Mouse (Mus musculus): ENCODE measurements around the gene Scd3. TPM values are rescaled to one million over a fixed set of nuclear protein-coding genes. Genes with fewer than 3 reads are reported as not detected.
A peak's percentile ranks its signal among the peaks of the same experiment; 100 is the strongest.

Gene Scd3
- polyA plus RNA-seq, 1 experiment from 2014 or later = 0.97 TPM

DNA sequence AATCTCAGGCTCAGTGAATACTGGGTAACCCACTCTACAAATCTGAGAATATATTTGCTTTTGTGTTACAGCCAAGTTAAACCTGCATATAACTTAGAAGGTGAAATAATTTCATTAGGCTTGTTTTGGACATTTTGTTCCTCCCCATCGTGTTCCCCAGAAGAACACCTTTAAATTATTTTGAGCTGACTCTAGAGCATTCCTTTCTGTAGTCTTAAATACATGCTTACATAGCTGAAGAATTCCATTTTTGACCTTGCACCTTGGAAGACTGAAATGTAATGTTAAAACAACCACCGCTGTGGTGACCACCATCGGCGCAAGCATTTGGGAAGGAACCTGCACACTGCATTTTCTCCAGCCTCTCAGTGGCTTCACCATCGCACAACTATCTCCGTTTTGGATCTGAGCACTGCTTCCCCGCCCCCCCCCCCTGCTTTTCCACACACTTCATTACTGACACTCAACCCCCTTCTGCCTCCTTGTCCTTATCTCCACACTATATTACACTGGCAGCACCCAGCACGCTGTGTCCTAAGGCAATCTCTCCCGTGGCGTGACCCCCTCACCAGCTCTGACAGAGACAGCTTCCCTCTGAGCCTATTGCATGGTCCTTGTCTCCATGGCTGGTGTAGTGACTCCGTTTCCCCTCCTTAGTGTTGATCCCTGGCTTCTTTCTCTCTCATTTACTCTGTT, 84.5 kb downstream of the Scd3 start:
- no peaks in the 10 kb centered on the region for H3K9me3 ChIP-seq (ENCODE audit: control insufficient read depth, low read depth, low read length)
- no peak overlapping the region for H3K4me3 ChIP-seq (ENCODE audit: low read depth, low read length)
- ATAC-seq (ENCODE audit: insufficient number of reproducible peaks, insufficient read depth, low FRiP score, low read depth) = no peak
- H3K9ac ChIP-seq (replicated peaks; ENCODE audit: low read depth, low read length) = no peak overlapping the region
- H3K27me3 ChIP-seq (ENCODE audit: control insufficient read depth, insufficient read depth, low read length) = no peaks in the 10 kb centered on the region
- WGBS = 49% methylated on average over 11 of the region's 11 CpGs
- no peak overlapping the region for H3K27ac ChIP-seq (ENCODE audit: low read length)
- H3K4me2 ChIP-seq (replicated peaks; ENCODE audit: low read depth, low read length) = no peak overlapping the region
- H3K36me3 ChIP-seq (ENCODE audit: control insufficient read depth, insufficient read depth, low read length) = no peaks in the 10 kb centered on the region
- peaks cover 31% of the 10 kb centered on the region for H3K4me1 ChIP-seq (ENCODE audit: control insufficient read depth, insufficient read depth, low read length)

GRCm38 (mm10) chr19:44292083-44292482, 89.0 kb downstream of the Scd3 start:
- H3K4me1 ChIP-seq (ENCODE audit: control insufficient read depth, insufficient read depth, low read length) = peaks cover 28% of the 10 kb centered on the region

DNA sequence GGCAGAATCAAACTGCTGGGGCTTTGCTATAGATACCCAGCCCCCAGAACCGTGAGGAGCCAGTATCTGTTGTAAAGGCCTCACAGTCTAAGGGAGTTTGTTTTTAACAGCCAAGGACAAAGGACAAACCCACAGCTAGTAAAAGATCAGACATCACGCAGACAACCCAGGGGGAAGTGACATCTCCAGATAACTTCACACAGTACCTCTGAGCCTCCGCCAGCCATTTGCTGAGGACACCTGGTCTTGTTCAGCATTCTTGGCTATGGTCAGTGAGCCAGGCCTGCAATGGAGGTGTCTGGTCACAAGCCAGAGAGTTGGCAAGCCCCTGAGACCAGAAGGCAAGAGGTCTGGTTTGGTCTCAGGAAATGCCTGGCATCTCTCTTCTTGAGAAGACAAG, 89.4 kb downstream of the Scd3 start:
- Histone ChIP-seq H3K36me3 (ENCODE audit: control insufficient read depth, insufficient read depth, low read length) (peaks cover 14% of the 10 kb centered on the region), H3K4me2 (replicated peaks; ENCODE audit: low read depth, low read length) (peak overlapping the region; percentile 88), H3K27me3 (ENCODE audit: control insufficient read depth, insufficient read depth, low read length) (no peaks in the 10 kb centered on the region), H3K4me1 (ENCODE audit: control insufficient read depth, insufficient read depth, low read length) (peaks cover 30% of the 10 kb centered on the region), H3K9me3 (ENCODE audit: control insufficient read depth, low read depth, low read length) (no peaks in the 10 kb centered on the region), H3K9ac (replicated peaks; ENCODE audit: low read depth, low read length) (no peak overlapping the region), H3K4me3 (ENCODE audit: low read depth, low read length) (peak overlapping the region; percentile 96; the same call in 1 of the 2 replicates), H3K27ac (ENCODE audit: low read length) (peak overlapping the region; percentile 98; the same call in 1 of the 2 replicates)
- ATAC-seq (ENCODE audit: insufficient number of reproducible peaks, insufficient read depth, low FRiP score, low read depth) = no peak
- 62% methylated on average over 3 of the region's 3 CpGs for whole genome bisulfite sequencing

More at GRCm38 (mm10) chr19:44292083-44292482, 89.0 kb downstream of the Scd3 start:
- Histone ChIP-seq H3K36me3 (ENCODE audit: control insufficient read depth, insufficient read depth, low read length) (peaks cover 10% of the 10 kb centered on the region), H3K9me3 (ENCODE audit: control insufficient read depth, low read depth, low read length) (no peaks in the 10 kb centered on the region), H3K27me3 (ENCODE audit: control insufficient read depth, insufficient read depth, low read length) (no peaks in the 10 kb centered on the region), H3K9ac (replicated peaks; ENCODE audit: low read depth, low read length) (no peak overlapping the region), H3K27ac (ENCODE audit: low read length) (peak overlapping the region; percentile 98; the same call in 1 of the 2 replicates), H3K4me3 (ENCODE audit: low read depth, low read length) (no peak overlapping the region), H3K4me2 (replicated peaks; ENCODE audit: low read depth, low read length) (no peak overlapping the region)
- no peak for ATAC-seq (ENCODE audit: insufficient number of reproducible peaks, insufficient read depth, low FRiP score, low read depth)
- WGBS = 74% methylated on average over 2 of the region's 2 CpGs

- Histone ChIP-seq H3K4me3 (ENCODE audit: low read depth, low read length) (peak within 1 kb of the TSS; percentile 96), H3K36me3 (ENCODE audit: control insufficient read depth, insufficient read depth, low read length) (peaks cover 21% of the 10 kb centered on the region), H3K27ac (ENCODE audit: low read length) (peak within 1 kb of the TSS; percentile 98), H3K4me2 (replicated peaks; ENCODE audit: low read depth, low read length) (peak within 1 kb of the TSS; percentile 88), H3K27me3 (ENCODE audit: control insufficient read depth, insufficient read depth, low read length) (no peaks in the 10 kb centered on the region), H3K9me3 (ENCODE audit: control insufficient read depth, low read depth, low read length) (no peaks in the 10 kb centered on the region), H3K9ac (replicated peaks; ENCODE audit: low read depth, low read length) (peak within 1 kb of the TSS; percentile 97), H3K4me1 (ENCODE audit: control insufficient read depth, insufficient read depth, low read length) (peaks cover 37% of the 10 kb centered on the region)
- no peak; the same call in 1 of the 2 replicates for ATAC-seq (ENCODE audit: insufficient number of reproducible peaks, insufficient read depth, low FRiP score, low read depth)
- WGBS = 2% methylated on average over 21 of the region's 21 CpGs
Observed at GRCm38 (mm10) chr19:44292941-44293768, 90.1 kb downstream of the Scd3 start, which contains the start of gene Scd2. Gene Scd2 (plus strand): TSS chr19:44293674.

Other genes starting within 250 kb of the Scd3 start
- 46.3 and 54.7 TPM in 2 replicates for gene Cpn1, start 216.7 kb upstream of the Scd3 start, polyA plus RNA-seq (2014; fragmentation: Nextera tagmentation; extraction: Ambion mirVana)
- 1.7 TPM in 2 replicates for gene Cyp2c23, start 174.1 kb upstream of the Scd3 start, polyA plus RNA-seq (2014; fragmentation: Nextera tagmentation; extraction: Ambion mirVana)
- gene Erlin1, start 133.5 kb upstream of the Scd3 start, polyA plus RNA-seq (2014; fragmentation: Nextera tagmentation; extraction: Ambion mirVana) = 38.9 and 42.7 TPM in 2 replicates
- 44.8 and 45.9 TPM in 2 replicates for gene Chuk, start 95.8 kb upstream of the Scd3 start, polyA plus RNA-seq (2014; fragmentation: Nextera tagmentation; extraction: Ambion mirVana)
- gene Cwf19l1, start 67.4 kb upstream of the Scd3 start, polyA plus RNA-seq (2014; fragmentation: Nextera tagmentation; extraction: Ambion mirVana) = 30.6 TPM in 2 replicates
- 86.5 and 90.1 TPM in 2 replicates for gene Bloc1s2, start 56.8 kb upstream of the Scd3 start, polyA plus RNA-seq (2014; fragmentation: Nextera tagmentation; extraction: Ambion mirVana)
- not detected in 2 replicates for gene Pkd2l1, start 10.8 kb upstream of the Scd3 start, polyA plus RNA-seq (2014; fragmentation: Nextera tagmentation; extraction: Ambion mirVana)
- gene Scd2, start 90.4 kb downstream of the Scd3 start, polyA plus RNA-seq (2014; fragmentation: Nextera tagmentation; extraction: Ambion mirVana) = 237 and 282 TPM in 2 replicates
- 0.10 and 0.25 TPM in 2 replicates for gene Scd4, start 129.8 kb downstream of the Scd3 start, polyA plus RNA-seq (2014; fragmentation: Nextera tagmentation; extraction: Ambion mirVana)
- 3.7 and 4.3 TPM in 2 replicates for gene Scd1, start 204.6 kb downstream of the Scd3 start, polyA plus RNA-seq (2014; fragmentation: Nextera tagmentation; extraction: Ambion mirVana)